Mouse (Mus musculus) liver, adult 2 months (tissue): Measurements from ENCODE around the gene Rap1gds1. TPM values are rescaled to one million over a fixed set of nuclear protein-coding genes. Genes with fewer than 3 reads are reported as not detected.
A peak's percentile ranks its signal among the peaks of the same experiment; 100 is the strongest.

Experiments
- DNase-seq: peaks from one replicate; pipeline ENCODE4 v3.0.0-alpha.2; 2011; ENCODE audit warnings: low read depth, low spot score; ENCODE audit errors: extremely low read depth
- H3K27ac ChIP-seq: fragments of 200-500 bp; replicated peaks from 2 replicates; pipeline ENCODE4 v1.5.1; 2012; ENCODE audit warnings: low read depth, mild to moderate bottlenecking, control low read depth, inconsistent platforms, low read length; ENCODE audit not compliant: insufficient read depth
- H3K27me3 ChIP-seq: fragments of 200-500 bp; 2 replicates; pipeline ENCODE4 v1.6.1; 2012; ENCODE audit warnings: mild to moderate bottlenecking, moderate library complexity, low read length, inconsistent platforms; ENCODE audit not compliant: control insufficient read depth, insufficient read depth
- H3K36me3 ChIP-seq: fragments of 200-500 bp; 2 replicates; pipeline ENCODE4 v1.6.1; 2012; ENCODE audit warnings: low read length, inconsistent platforms; ENCODE audit not compliant: control insufficient read depth, insufficient read depth
- H3K4me1 ChIP-seq: fragments of 200-500 bp; 2 replicates; pipeline ENCODE4 v1.6.1; 2011; ENCODE audit warnings: low read length; ENCODE audit not compliant: control insufficient read depth, insufficient read depth
- H3K4me3 ChIP-seq: fragments of 200-500 bp; 2 replicates; pipeline ENCODE4 v1.5.1; 2011; ENCODE audit warnings: low read depth, mild to moderate bottlenecking, control low read depth, low read length, moderate library complexity; ENCODE audit not compliant: insufficient read depth
- H3K79me2 ChIP-seq: fragments of 200-500 bp; 2 replicates; pipeline ENCODE4 v1.6.1; 2012; ENCODE audit warnings: inconsistent platforms, mild to moderate bottlenecking, low read length, moderate library complexity; ENCODE audit not compliant: control insufficient read depth, insufficient read depth
- H3K9ac ChIP-seq: fragments of 200-500 bp; 2 replicates; pipeline ENCODE4 v1.6.1; 2012; ENCODE audit warnings: low read depth, mild to moderate bottlenecking, control low read depth, inconsistent platforms, low read length
- CTCF ChIP-seq: fragments of 200-500 bp; IDR thresholded peaks from 2 replicates; pipeline ENCODE4 v1.5.1; 2011; ENCODE audit warnings: low read depth, low read length, control low read depth
- POLR2A ChIP-seq: fragments of 200-500 bp; IDR thresholded peaks from 2 replicates; pipeline ENCODE4 v1.6.1; 2011; ENCODE audit warnings: low read length, control low read depth; ENCODE audit not compliant: insufficient read depth; ENCODE audit errors: extremely low read depth
- WGBS: fragments of 180-500 bp; shearing (Covaris S2); methylation state at CpG from one replicate; pipeline ENCODE4 v1.1.7; 2018; 5-methylcytosine and 5-hydroxymethylcytosine counted together
- polyA plus RNA-seq: library from polyadenylated mRNA; depleted of rRNA; stranded (reverse); fragments of >200 nt; gene quantifications from 2 replicates; pipeline ENCODE4 v1.2.3, GENCODE M21; 2012
- total RNA-seq: library from RNA; depleted of rRNA; stranded (reverse); fragments of >200 nt; gene quantifications from 2 replicates; pipeline ENCODE4 v1.2.3, GENCODE M21; 2014

The Rap1gds1 gene
- total and polyA plus RNA-seq, 2 experiments = 6.7 to 13.9 TPM

DNA sequence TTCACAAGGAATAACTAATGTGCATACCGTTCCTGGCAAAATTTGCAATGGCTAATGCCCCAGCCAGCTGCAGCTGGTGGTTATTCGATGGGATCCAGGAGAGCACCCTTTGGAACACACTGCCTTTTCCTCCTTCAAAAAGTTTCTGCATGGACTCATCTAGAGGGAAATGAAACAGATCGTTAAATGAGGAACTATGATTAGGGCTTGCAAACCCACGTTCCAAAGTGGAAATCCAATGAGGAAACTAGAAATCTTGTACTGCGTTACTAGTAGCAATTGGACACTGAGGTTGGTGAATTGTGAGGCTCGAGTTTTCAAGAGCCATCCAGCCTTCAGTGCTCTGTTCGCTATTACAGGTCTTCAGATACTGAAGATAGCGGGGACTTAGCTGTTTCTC is 116.5 kb downstream of the Rap1gds1 start:
- 95% methylated on average over 8 of the region's 8 CpGs for WGBS
- TF ChIP-seq POLR2A (no peak), CTCF (no peak)

DNA sequence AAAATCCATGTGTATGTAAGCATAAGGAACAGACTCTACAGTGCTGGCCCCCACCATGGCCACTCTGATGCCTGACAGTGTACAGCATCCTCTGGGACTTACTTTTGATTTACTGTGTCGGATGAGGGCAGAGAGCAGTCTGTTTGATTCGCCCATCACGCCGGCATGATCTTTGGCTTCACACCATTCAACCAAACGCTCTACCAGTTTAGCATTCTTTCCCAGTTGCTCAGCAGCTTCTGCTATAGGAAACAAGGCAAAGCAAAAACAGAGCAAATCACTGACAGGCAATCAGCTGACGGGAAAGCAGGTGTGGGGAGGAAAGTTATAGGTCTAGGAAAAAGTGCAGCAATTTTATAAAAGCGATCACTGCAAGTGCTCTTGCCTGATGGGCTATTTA is 119.8 kb downstream of the Rap1gds1 start:
- H3K4me3 ChIP-seq = no peak overlapping the region
- peaks cover 54% of the 10 kb centered on the region for H3K36me3 ChIP-seq
- no peaks in the 10 kb centered on the region for H3K27me3 ChIP-seq
- 96% methylated on average over 7 of the region's 7 CpGs for WGBS
- no peaks in the 10 kb centered on the region; the same call in 1 of the 2 replicates for H3K79me2 ChIP-seq
- no peaks in the 10 kb centered on the region for H3K4me1 ChIP-seq
- no peak for TF ChIP-seq CTCF
- no peak for TF ChIP-seq POLR2A
- H3K27ac ChIP-seq = no peak overlapping the region
- H3K9ac ChIP-seq = no peak overlapping the region
- no peak for DNase-seq

More for the DNA sequence above, 116.5 kb downstream of the Rap1gds1 start:
- no peaks in the 10 kb centered on the region for H3K27me3 ChIP-seq
- H3K79me2 ChIP-seq = no peaks in the 10 kb centered on the region
- H3K27ac ChIP-seq = no peak overlapping the region
- peaks cover 47% of the 10 kb centered on the region for H3K36me3 ChIP-seq
- H3K4me1 ChIP-seq = no peaks in the 10 kb centered on the region
- H3K9ac ChIP-seq = no peak overlapping the region
- H3K4me3 ChIP-seq = no peak overlapping the region
- DNase-seq = peak; percentile 12

DNA sequence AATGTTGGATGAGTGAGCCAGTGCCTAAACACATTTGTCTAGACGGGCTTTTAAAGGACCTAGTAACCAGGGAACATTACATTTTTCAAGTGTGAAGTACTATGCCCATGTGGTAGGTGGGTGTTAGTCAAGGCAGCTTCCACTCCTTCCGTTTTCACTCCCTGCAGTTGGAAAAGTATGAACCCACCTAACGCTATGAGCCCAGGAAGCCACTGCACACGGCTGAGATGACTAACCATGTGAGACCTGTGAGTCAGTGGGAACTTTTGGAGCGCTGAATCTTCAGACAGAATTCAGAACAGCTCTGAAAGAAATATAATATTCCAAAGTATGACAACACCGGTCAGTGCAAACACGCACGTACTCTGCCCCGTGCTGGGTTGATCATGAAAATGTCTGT is 125.9 kb downstream of the Rap1gds1 start:
- 95% methylated on average over 9 of the region's 9 CpGs for WGBS
- no peak for DNase-seq
- peaks cover 38% of the 10 kb centered on the region for H3K36me3 ChIP-seq
- H3K27me3 ChIP-seq = no peaks in the 10 kb centered on the region
- no peaks in the 10 kb centered on the region for H3K4me1 ChIP-seq
- no peaks in the 10 kb centered on the region; the same call in 1 of the 2 replicates for H3K79me2 ChIP-seq
- H3K27ac ChIP-seq = no peak overlapping the region
- TF ChIP-seq POLR2A (no peak), CTCF (no peak)
- H3K9ac ChIP-seq = no peak overlapping the region
- H3K4me3 ChIP-seq = no peak overlapping the region

DNA sequence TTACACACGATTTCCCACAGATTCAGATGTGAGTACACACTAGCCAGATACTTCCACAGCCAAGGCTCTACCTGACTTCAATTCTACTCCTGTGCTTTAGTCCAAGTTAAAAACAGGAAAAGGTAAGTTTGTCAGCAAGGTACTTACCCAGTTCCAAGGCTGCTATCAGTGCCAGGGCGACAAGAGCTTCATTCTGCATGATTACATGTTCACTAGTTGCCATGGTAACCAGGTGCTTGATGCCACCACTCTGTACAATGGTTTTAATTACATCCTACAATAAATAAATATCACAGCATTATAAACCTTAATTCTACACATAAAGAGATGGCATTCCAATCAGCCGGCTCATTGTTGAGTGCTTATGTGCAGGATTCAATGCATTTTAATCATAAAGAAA is 129.5 kb downstream of the Rap1gds1 start:
- Histone ChIP-seq H3K36me3 (peaks cover 33% of the 10 kb centered on the region), H3K27me3 (no peaks in the 10 kb centered on the region)

DNA sequence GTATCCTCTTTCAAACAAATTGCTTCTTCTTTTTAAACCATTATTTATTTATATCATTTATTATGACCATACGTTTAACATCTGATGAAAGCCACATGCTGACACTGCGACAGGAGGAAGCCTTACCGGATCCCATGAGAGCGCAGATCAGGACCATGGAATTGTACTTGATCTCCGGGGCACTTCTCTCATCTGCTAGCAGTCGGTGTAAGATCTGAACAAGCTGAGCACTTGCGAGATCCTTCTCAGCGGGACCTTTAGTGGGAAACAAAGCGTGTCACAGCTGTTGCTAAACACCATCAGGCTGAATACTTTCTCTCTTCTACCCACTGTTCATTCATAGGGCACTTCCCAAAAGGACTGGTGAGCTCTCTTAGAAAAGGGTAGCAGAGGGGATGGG is 133.4 kb downstream of the Rap1gds1 start:
- Histone ChIP-seq H3K27ac (no peak overlapping the region), H3K4me1 (no peaks in the 10 kb centered on the region), H3K4me3 (no peak overlapping the region), H3K36me3 (peaks cover 30% of the 10 kb centered on the region), H3K9ac (no peak overlapping the region), H3K79me2 (no peaks in the 10 kb centered on the region), H3K27me3 (no peaks in the 10 kb centered on the region)
- 93% methylated on average over 9 of the region's 9 CpGs for WGBS
- DNase-seq = no peak
- no peak for TF ChIP-seq CTCF
- TF ChIP-seq POLR2A = no peak

More for the DNA sequence above, 129.5 kb downstream of the Rap1gds1 start:
- Histone ChIP-seq H3K9ac (no peak overlapping the region), H3K4me3 (no peak overlapping the region), H3K27ac (no peak overlapping the region), H3K4me1 (no peaks in the 10 kb centered on the region), H3K79me2 (no peaks in the 10 kb centered on the region; the same call in 1 of the 2 replicates)
- 96% methylated on average over 3 of the region's 3 CpGs for WGBS
- no peak for TF ChIP-seq CTCF
- no peak for TF ChIP-seq POLR2A
- DNase-seq = no peak

DNA sequence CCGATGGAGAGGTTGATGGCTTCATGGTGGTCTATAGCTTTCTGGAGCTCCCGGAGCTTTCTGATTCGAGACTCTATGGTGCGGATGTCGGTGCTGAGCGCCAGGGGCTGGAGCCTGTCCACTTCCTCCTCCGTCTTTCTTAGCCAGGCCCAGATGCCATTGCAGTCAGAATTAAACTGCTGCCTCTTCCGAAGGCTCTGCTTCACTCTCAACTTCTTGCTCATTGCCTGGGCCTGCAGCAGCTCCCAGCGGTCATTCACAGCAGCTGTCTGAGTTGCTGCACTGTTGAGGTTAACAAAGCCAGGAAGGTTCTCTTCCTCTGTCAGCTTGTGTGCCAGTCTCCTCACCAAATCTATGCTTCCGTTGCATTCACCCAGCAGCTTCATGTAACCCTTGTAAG is 137.8 kb downstream of the Rap1gds1 start:
- Histone ChIP-seq H3K79me2 (no peaks in the 10 kb centered on the region), H3K9ac (no peak overlapping the region), H3K4me1 (no peaks in the 10 kb centered on the region), H3K27ac (no peak overlapping the region), H3K4me3 (no peak overlapping the region), H3K36me3 (peaks cover 11% of the 10 kb centered on the region), H3K27me3 (no peaks in the 10 kb centered on the region)
- TF ChIP-seq POLR2A (no peak), CTCF (no peak)
- 94% methylated on average over 10 of the region's 10 CpGs for WGBS
- no peak for DNase-seq
